Mouse (Mus musculus) CD8-positive naive resting alpha-beta T cell, adult 2 months (primary cell): ENCODE data around the gene Astn1.

Experiments used
- DNase-seq, 2 experiments: peaks; one replicate each; pipeline ENCODE4 v3.0.0; 2022; ENCODE audit warnings: low read depth in 2 of 2, low spot score in 2 of 2

Astn1 gene

GRCm38 (mm10) chr1:158361964-158362291 lies at the start of gene Astn1:
TSS of gene Astn1 (plus strand) at chr1:158362273.
- no peak for DNase-seq

GRCm38 (mm10) chr1:158323325-158323724 lies 38.7 kb upstream of the Astn1 start:
- no peak for DNase-seq

GRCm38 (mm10) chr1:158328126-158328525 lies 33.9 kb upstream of the Astn1 start:
- DNase-seq = no peak

GRCm38 (mm10) chr1:158328839-158329238 lies 33.2 kb upstream of the Astn1 start:
- no peak for DNase-seq

GRCm38 (mm10) chr1:158343243-158343714 lies 18.8 kb upstream of the Astn1 start:
- DNase-seq = no peak

- DNase-seq = no peak
Measured at GRCm38 (mm10) chr1:158353656-158354371, 8.3 kb upstream of the Astn1 start.

- no peak for DNase-seq
Measured at GRCm38 (mm10) chr1:158355177-158356050, 6.7 kb upstream of the Astn1 start.

GRCm38 (mm10) chr1:158356051-158356461 lies 6.0 kb upstream of the Astn1 start, which contains the start of gene Brinp2:
TSS of gene Brinp2 (minus strand) at chr1:158356326.
- no peak for DNase-seq

GRCm38 (mm10) chr1:158362292-158363101 lies 424 bp downstream of the Astn1 start:
- DNase-seq = no peak

GRCm38 (mm10) chr1:158364461-158364860 lies 2.4 kb downstream of the Astn1 start:
- no peak for DNase-seq

- DNase-seq = no peak
Measured at GRCm38 (mm10) chr1:158382277-158382676, 20.2 kb downstream of the Astn1 start.

- no peak for DNase-seq
Measured at GRCm38 (mm10) chr1:158383210-158383609, 21.1 kb downstream of the Astn1 start.

- DNase-seq = no peak
Measured at GRCm38 (mm10) chr1:158385311-158385710, 23.2 kb downstream of the Astn1 start.

- no peak for DNase-seq
Measured at GRCm38 (mm10) chr1:158386781-158387180, 24.7 kb downstream of the Astn1 start.

GRCm38 (mm10) chr1:158388995-158389394 lies 26.9 kb downstream of the Astn1 start:
- no peak for DNase-seq

GRCm38 (mm10) chr1:158390693-158391092 lies 28.6 kb downstream of the Astn1 start:
- DNase-seq = no peak

- DNase-seq = no peak
Measured at GRCm38 (mm10) chr1:158397058-158397457, 35.0 kb downstream of the Astn1 start.

- no peak for DNase-seq
Measured at GRCm38 (mm10) chr1:158400898-158401297, 38.8 kb downstream of the Astn1 start.

- no peak for DNase-seq
Measured at GRCm38 (mm10) chr1:158405899-158406769, 44.1 kb downstream of the Astn1 start.

GRCm38 (mm10) chr1:158408124-158408523 lies 46.1 kb downstream of the Astn1 start:
- DNase-seq = no peak
